Mouse (Mus musculus) c-Kit-negative CD71-positive TER-119-positive erythroid progenitor cells, embryonic 14.5 days (primary cell): ENCODE measurements around the gene Folr2.
A peak's percentile ranks its signal among the peaks of the same experiment; 100 is the strongest.

Experiments used
- DNase-seq: peaks from one replicate; pipeline ENCODE4 v3.0.0-alpha.2; 2013; ENCODE audit warnings: low read depth, low spot score

The Folr2 gene

DNA sequence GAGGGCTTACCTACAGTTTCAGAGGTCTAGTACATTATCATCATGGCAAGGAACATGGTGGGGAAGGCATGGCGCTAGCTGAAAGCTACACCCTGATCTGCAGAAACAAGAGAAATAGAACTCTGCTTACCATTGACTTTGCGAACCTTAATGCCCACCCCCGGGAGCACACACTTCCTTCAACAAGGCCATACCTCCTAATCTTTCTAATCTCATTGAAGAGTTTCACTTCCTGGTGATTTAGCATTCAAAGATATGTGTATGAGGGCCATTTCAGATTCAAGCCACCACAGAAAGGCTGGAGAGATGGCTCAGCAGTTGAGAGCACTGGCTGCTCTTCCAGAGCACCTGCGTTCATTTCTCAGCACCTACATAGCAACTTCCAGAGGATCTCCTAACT is at the start of gene Folr2:
Gene Folr2 (minus strand): TSS at position 101 of the 400 bp plus-strand sequence.
- no peak for DNase-seq

DNA sequence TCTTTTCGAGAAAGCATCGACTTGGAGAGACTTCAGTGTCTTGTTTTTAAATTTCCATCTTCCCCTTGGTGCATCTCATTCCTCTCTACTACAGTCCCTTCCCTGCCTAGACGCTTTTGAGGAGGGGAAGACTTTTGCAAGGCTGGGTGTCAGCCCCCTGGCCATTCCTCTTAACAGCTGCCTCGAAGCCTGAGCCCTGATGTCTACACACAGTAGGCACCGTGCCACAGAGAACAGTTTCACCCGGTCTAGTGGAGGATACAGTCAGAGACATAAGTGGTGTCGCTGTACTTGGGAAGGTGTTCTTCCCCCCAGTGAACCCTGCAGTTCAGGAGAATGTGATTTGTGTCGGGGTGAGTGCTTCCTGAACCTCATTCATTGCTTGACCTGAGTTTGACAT is 49.7 kb upstream of the Folr2 start:
- DNase-seq: no peak

DNA sequence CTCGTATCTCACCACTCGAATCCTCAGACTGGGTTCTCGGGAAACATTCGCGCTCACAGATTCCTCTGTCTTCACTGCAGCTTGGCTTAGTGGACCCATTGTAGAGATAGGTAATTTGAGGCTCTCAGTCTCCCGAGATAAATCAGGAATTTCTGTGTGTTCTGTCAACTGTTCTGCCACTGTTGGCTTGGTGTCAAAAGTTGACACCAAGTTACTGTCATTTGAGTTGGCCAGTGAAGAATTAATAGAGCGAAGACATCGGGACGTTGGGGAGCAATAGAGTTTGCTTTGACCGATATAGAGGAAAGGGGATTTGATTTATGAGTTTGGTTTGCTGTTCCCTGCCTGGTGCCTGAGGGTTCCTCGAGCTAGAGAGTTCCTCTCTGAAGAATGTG is 49.3 kb upstream of the Folr2 start, which contains the start of gene Tomt:
Gene Tomt (minus strand): TSS at position 73 of the 395 bp plus-strand sequence.
- peak; percentile 13 for DNase-seq

DNA sequence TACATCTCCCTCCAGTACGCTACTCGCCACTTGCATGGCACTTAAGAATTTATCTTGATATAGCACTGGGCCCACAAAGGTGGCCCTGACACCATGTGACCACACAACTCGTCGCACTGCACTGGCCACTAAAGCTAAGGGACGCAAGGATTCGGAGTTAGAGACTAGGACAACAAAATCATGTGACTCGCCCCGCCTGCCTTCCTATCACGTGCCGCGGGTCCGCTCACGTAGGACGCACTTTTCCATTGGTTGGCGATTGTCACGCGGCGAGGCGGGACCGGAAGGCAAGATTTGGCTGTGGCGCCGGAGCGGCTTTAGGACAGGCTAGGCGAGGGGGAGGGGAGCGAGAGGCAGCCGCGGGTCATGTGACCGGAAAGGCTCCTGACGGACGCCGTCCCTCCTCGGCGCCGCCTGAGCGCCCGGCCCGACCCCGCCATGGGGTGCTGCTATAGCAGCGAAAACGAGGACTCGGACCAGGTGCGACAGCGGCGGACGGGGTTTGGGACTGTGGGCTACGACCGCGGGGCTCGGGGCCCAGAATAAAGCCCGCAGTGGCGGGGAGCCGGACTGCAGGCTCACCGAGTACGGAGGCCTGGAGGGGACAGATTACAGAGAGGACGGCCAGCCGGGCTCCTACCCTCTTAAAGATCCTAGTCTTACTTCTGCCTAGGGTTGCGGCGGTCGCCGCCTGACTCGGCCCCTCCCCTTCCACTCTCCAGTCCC is 48.7 kb upstream of the Folr2 start, which contains the start of gene Lamtor1:
Gene Lamtor1 (plus strand): TSS at position 344 of the 726 bp plus-strand sequence.
- peak; percentile 98 for DNase-seq

DNA sequence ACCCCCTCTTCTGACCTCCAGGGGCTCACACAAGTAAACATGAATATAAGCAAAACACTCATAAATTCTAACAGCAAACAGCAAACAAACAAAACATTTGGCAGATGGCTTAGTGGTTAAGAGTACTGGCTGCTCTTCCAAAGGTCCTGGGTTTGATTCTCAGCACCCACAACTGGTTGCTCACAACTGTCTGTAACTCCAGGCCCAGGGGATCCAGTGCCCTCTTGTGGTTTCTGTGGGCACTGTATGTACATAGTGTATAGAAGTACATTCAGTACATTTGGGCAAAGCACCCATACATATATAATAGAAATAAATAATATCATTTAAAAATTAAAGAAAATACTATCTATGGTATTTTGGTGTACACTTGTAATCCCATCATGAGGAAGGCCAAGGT is 45.9 kb upstream of the Folr2 start:
- DNase-seq: no peak

DNA sequence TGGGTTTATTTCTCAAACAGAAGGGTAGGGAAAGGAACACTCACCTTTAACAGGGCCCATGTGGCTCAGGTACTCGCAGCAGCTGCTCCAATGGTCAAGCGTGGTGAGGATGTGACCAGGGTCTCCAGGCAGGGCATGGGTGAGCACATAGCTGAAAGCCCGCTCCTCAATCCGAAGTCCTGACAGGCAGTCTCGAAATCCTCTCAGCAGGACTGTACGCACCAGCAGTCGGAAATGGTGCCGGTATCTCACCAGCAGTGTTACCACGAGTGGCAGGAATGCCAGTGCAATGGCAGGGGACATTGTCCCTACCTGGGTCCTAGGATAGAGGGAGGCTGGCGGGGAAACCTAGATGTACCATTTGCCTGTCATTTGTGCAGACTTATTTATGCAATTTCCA is 45.0 kb upstream of the Folr2 start:
- DNase-seq: no peak

DNA sequence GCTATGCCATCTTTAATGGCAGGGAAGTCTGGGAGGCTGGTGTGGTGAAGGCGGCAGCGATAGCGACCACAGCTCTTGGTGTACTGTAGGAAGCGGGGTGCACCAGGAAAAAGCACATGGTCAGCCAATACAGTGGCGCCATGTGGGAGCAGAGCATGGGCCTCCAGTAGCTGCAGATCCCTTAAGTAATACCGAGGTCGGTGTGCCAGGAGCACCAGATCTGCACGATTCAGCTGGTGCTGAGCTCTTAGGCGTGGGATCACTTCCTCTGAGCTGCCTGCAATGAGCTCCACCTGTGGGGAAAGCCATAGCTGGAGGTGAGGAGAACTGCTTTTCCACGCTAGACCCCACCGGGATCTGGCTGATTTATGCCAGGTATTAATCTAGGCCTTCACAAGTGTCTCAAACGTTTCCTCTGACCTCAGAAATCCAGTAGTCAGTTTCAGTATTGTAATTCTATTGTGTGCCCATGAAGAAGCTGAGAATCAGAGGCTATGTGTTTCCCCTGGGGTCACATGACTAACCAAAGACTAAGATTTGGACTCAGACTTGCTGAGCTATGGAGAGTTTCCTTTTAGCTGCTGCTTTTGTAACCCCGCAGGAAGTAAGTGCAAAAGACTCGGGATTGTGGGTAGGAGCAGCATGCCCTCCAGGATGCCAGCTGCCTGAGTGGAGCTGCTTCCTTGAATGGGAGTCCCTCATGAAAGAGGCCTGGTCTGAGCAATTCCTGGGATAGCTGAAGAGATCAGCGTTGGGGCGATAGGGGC is 43.5 kb upstream of the Folr2 start:
- no peak for DNase-seq

DNA sequence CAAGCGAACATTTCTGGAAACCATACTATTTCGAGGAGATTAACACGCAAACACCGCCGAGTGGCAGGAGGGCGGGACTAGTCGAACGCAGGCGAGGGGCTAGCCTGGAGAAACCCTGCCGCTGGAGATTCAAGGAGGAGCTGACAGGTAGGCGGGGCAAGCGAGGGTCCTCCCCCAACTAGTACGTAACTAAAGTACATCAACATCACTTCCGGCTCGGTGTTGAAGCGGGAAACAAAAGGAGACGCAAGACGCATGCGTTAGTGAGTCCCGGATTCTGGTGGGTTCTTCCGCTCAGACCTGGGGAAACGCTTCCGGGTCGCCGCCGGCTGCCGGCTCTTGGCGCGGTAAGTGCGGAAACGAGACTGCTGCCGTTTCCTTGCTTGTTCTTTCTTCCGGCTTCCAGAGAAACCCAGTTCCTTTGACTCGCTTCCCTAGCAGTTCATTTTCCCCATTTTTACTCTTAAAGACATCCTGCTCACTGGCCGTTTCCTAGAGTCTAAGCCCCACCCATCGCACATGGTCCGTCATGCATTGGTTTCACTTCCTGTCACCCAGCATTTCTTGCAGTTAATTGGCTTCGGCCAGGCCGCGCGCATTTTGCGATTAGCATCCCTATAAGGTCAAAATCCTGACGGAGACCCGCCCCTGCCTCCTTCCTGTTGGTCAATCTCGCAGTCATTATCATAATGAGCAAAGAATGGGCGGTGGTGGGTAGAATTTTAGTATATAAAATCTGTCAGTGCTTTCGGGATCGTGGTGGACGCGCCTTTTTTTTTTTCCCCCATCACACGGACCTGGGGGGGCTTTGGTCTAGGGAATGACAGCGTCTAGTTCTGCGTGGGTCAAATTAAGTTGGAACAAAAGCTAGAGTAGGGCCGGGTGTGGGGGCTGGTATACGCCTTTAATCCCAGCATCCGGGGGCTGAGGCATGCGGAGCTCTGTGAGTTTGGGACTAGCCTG is 39.4 kb upstream of the Folr2 start:
- peak; percentile 98 for DNase-seq

DNA sequence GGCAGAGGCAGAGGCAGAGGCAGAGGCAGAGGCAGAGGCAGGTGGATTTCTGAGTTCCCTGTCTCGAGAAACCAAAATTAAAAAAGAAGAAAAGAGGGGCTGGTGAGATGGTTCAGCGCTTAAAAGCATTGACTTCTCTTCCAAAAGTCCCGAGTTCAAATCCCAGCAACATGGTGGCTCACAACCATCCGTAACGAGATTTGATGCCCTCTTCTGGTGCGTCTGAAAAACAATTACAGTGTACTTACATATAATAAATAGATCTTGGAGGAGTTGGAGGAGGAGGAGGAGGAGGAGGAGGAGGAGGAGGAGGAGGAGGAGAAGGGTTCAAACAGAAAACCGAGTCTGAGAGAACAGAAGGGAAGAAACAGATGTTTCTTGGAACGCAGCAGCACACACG is 38.7 kb upstream of the Folr2 start:
- DNase-seq: no peak

DNA sequence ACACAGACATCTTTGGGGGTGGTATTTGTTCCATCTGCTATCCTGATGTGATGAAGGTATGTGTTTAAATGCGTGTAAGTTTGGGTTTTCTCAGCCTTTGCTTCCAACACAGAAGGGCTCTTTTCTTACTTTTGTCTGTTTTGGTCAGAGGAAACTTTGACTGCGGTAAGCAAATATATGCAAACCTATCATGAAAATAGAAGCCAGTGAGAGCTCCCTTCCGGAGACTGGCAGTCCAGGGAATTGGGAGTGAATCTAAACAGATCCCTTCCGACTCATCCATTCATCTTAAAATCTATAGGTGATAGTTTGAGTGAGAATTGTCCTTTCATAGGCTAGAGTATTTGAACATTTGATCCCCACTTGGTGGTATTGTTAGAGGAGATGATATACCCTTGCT is 31.5 kb upstream of the Folr2 start:
- no peak for DNase-seq

DNA sequence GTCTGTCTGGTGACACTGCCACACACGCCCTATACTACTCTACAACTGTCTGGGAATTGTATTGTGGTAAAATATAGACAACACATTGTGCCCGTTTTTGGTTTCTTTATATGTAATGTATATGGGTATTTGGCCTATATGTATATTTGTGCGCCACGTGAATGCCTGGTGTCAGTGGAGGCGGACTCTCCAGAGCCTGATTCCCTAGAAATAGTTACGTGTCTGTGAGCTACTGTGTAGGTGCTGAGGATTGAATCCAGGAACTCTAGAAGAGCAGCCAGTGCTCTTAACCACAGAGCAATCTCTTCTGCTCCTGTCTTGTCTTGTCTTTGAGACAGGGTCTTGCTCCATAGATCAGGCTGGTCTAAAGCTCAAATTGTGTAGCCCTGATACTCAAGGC is 29.3 kb upstream of the Folr2 start:
- no peak for DNase-seq

DNA sequence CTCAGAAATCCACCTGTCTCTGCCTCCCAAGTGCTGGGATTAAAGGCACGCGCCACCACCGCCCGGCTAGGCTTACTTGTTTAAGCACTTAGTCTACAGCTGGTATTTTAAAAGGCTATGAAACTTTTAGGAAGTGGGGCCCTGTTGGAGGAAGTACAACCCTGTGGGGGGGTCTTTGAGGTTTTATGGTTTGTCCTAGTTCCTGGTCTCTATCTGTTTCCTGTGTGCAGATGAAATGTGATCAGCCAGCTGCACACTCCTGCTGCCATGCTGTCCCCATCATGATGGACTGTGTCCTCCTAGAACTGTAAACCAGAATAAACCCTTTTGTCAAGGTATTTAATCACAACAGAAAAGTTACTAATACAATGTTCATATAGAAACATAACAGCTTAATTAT is 27.2 kb upstream of the Folr2 start:
- DNase-seq: no peak

DNA sequence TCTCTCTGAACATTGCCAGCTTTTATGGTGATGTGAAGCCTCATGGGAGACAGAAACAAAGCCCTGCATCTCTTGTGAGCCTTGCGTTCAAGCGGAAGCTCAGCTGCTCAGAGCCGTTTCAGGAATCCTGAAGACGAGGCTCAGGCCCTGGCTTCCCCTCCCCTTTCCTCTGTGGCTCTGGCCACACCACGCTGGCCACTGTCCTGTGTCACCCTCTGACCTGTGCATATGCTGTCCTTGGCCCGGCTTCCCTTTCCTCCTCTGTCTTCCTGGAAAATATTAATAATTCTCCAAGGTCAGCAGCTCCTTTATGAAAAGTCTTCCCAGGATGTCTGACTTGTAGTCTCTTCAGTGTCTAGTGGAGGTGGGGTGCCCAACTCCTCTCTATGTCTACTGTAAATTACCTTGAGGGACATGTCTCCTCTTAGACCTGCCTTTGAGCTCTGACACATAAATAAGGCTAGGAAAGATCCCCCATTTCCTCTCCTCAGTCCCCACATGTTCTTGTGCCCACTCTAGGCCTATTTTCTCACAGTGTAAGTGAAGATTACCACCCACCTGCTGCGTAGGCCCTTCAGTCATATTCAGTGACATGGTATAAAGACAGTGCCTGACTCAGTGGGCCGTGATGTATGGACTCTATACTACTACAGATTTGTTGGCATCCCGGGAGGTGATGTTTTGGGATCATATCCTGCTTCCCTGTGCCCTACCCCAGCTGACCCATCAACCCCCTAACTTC is 25.6 kb upstream of the Folr2 start:
- no peak for DNase-seq

DNA sequence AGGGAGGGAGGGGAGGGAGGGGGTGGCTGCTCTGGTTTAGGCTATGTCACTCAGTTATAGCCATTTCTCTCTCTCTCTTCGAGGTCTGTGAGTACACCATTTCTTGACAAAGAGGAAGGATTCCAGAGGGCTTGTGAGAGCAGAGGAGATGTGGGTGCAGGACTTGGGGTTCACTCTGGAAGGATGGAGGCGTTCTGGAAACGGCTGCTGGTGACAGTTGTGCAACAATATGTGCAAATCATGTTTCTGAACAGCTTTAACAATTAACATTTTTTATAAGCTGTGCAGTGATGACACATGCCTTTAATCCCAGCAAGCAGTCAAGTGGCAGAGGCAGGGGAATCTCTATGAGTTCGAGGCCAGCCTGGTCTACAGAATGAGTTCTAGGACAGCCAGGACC is 23.9 kb upstream of the Folr2 start:
- no peak for DNase-seq

DNA sequence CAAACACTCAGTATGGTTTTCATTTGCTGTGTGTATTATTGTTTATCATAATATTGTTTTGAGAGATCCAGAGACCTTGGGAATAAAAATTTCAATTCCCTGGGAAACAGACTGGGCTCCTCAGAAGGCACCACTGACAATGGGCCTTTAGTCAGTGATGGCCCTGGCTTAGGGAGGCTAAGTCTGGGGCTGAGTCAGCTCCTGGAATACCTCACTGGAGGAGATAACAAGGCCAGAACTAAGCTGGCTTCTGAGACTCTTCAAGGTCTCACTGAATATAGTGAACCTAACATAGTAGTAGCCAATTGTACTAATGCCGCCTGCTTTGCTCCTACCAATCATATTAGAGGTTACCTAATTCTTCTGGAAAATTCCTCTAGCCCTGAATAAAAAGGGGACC is 19.0 kb upstream of the Folr2 start:
- DNase-seq: no peak

DNA sequence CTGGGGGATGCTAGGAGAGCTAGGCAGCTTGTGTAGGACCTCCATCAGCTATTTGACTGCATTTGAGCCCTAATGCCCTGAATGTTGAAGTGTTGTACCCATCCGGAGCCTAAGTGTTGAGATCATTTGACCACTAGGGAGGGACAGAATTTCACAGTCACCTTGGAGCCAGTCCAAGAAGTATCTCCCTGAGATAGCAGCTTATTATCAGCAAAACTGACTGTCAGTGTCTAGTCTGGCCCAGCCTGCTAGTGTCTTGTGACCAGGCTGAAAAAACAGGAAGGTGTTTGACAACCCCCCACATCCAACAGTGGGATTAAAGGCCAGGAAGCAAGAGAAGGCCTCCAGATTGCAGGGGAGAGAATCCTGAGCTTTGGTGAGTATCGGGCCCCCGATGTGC is 14.3 kb upstream of the Folr2 start:
- no peak for DNase-seq

DNA sequence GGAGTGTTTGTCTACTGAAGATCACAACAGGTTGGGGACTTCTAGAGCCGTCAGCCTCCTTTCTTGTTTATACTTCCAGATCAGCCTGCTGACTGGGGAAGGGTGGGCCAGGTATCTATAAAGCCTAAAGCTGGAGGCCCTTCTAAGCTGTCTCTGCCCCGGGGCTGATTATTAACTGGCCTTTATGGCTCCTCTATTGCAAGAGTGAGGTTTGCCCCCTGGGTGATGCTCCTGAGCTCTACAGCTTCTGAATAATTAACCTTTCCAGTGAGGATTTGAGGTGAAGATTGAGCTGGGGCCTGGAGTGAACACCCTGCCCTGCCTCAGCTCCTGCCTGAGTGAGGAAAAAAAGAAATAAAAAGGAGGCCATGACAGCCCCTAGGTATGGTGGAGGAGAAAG is 13.6 kb upstream of the Folr2 start, which contains the start of gene Folr1:
Gene Folr1 (minus strand): TSS at position 160 of the 400 bp plus-strand sequence.
- DNase-seq: no peak

DNA sequence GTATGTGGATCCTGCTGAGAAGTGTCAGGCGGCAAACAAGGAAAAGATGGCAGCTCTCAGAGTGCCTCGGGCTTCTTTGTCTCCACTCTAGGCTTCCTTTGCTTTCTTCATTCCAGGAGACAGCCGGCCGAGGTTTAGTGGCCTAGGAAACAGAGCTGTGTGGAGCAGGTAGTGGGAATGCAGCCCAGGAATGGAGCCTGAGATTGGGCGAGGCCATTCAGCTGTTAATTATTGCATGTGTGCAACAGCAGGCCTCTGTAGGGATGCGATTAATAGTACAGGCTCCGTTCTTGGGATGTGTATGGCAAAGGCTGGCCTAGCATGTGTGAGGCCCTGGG is 12.1 kb upstream of the Folr2 start:
- DNase-seq: no peak

DNA sequence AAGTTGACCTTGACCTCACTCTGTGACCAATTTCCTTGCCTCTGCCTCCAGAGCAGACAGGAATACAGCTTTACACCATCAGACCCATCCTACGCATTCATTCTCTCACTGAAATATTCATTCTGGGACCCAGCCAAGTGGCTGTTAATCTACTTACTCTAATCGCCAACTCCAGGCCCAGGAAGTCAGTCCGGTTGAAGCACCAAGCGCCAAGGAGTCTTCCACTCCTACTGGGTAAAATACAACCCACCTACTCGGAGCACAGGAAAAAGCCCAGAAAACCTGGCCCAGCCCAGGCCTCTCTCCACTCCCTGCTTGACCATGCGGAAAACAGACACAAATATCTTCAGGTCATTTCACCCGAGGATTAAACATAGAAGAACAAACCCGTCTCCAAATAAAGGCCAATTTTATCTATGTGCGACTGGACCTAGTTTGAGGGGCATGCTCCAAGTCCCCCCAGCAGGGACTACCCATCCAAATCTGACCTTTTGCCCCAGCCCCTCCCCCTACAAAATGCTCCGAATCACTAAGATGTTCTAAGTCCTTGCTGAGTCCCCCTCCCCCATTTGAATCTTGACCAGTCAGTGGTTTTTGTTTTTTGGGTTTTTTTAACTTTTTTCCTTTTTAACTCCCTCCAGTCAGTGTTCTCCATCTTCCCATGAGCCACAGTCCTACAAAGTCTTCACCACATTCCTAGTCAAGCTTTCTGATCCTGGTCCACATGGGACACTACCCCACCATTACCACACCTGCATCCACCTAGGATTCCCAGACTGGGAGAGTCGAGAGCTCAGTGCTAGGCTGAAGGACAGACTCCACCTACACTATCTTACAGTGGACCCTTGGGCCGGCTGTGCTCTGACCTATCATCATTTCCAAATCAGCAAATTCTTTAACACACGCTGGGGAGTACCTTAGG is 11.5 kb upstream of the Folr2 start:
- DNase-seq: no peak

DNA sequence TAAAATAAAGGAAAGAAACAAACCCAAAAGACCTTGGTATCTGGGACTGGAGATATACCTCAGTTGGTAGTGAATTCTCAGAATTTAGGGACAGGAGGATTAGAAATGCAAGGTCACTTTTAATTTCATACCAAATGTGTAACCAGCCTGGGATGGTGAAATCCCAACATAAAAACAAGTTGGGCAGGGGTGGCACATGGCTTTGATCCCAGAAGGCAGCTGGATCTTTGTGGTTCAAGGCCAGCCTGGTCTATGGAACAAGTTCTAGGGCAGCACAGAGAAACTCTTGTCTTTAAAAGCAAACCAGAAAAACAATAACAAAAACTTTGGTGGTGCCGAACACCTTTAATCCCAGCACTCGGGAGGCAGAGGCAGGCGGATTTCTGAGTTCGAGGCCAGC is 10.5 kb upstream of the Folr2 start:
- no peak for DNase-seq
